Mouse (Mus musculus) embryonic facial prominence, embryonic 15.5 days (tissue): ENCODE data around the gene Zmynd10. TPM values are rescaled to one million over a fixed set of nuclear protein-coding genes. Genes with fewer than 3 reads are reported as not detected.
"Not testable (repeated sequence)": the region's sequence is repeated elsewhere in the genome, so short reads cannot be mapped to it uniquely, and the experiment has no call there.

Source experiments
- ATAC-seq: fragments of 200-750 bp; cut with Nextera tagmentation; 2 replicates; pipeline ENCODE4 v1.8.0; 2017; ENCODE audit warnings: low read depth, moderate TSS enrichment; ENCODE audit not compliant: insufficient number of reproducible peaks, low FRiP score, low TSS enrichment
- H3K27ac ChIP-seq: fragments of 300-500 bp; sonication (generic); replicated peaks from 2 replicates; pipeline ENCODE4 v1.5.1; 2015; ENCODE audit warnings: mild to moderate bottlenecking, inconsistent platforms
- H3K27me3 ChIP-seq: fragments of 300-500 bp; sonication (generic); 2 replicates; pipeline ENCODE4 v1.6.1; 2015; ENCODE audit warnings: inconsistent platforms
- H3K36me3 ChIP-seq: fragments of 300-500 bp; sonication (generic); 2 replicates; pipeline ENCODE4 v1.6.1; 2015; ENCODE audit warnings: mild to moderate bottlenecking, inconsistent platforms
- H3K4me1 ChIP-seq: fragments of 300-500 bp; sonication (generic); 2 replicates; pipeline ENCODE4 v1.6.1; 2015; ENCODE audit warnings: inconsistent platforms
- H3K4me2 ChIP-seq: fragments of 300-500 bp; sonication (generic); replicated peaks from 2 replicates; pipeline ENCODE4 v1.6.1; 2015; ENCODE audit warnings: mild to moderate bottlenecking, inconsistent platforms
- H3K4me3 ChIP-seq: fragments of 300-500 bp; sonication (generic); replicated peaks from 2 replicates; pipeline ENCODE4 v1.5.1; 2015; ENCODE audit warnings: mild to moderate bottlenecking, inconsistent platforms
- H3K9ac ChIP-seq: fragments of 300-500 bp; sonication (generic); 2 replicates; pipeline ENCODE4 v1.6.1; 2015; ENCODE audit warnings: inconsistent platforms
- H3K9me3 ChIP-seq: fragments of 300-500 bp; sonication (generic); replicated peaks from 2 replicates; pipeline ENCODE4 v1.6.1; 2016; ENCODE audit warnings: inconsistent platforms
- WGBS: fragments of 180-500 bp; shearing (Covaris S2); methylation state at CpG from one replicate; pipeline ENCODE4 v1.1.7; 2015; 5-methylcytosine and 5-hydroxymethylcytosine counted together
- polyA plus RNA-seq: library from polyadenylated mRNA; unstranded; fragments of >200 nt; fragmentation: Nextera tagmentation; extraction: Ambion mirVana; gene quantifications from 2 replicates; pipeline ENCODE4 v1.2.1, GENCODE M21; 2015

Zmynd10 gene
- polyA plus RNA-seq, 1 experiment from 2014 or later: 25.9 TPM

- Histone ChIP-seq H3K4me3 (peak overlapping the region; percentile 83), H3K36me3 (peaks cover 45% of the 10 kb centered on the region), H3K4me1 (peaks cover 51% of the 10 kb centered on the region), H3K9me3 (no peaks in the 10 kb centered on the region), H3K27ac (0 out of 2 replicates have a peak overlapping the region, but pooled peaks have one; percentile 5), H3K27me3 (no peaks in the 10 kb centered on the region), H3K4me2 (peak overlapping the region; percentile 92), H3K9ac (0 out of 2 replicates have a peak overlapping the region, but pooled peaks have one; percentile 71)
- no peak for ATAC-seq
- WGBS: 62% methylated on average over 3 of the region's 3 CpGs
Measured at GRCm38 (mm10) chr9:107556346-107556745, 9.2 kb downstream of the Zmynd10 start.

- peaks cover 55% of the 10 kb centered on the region for H3K36me3 ChIP-seq
Measured at GRCm38 (mm10) chr9:107563029-107563581, 16.0 kb downstream of the Zmynd10 start, which contains the start of gene Tusc2. Tusc2 (plus strand) TSS chr9:107563255.

DNA sequence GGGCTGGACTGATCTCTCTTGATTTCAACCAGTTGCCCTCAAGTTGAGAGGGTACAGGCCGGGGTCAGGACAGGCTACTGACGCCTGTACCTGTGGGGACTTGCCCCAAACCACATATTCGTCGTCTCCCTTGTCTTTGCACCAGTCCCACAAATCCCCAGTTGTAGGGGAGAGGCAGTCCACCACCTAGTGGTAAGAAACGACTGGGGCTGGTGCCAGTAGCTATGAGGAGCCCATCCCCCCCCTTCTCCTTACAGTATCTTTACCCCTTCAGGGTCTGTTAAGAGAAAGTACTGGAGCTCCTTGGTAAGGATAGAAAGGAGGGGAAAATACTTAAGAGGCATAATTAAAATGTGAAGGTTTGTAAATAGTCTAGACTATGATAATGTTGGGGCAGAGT, 18.5 kb downstream of the Zmynd10 start:
- WGBS: 35% methylated on average over 5 of the region's 5 CpGs
- ATAC-seq, H3K4me3 ChIP-seq, H3K4me2 ChIP-seq, H3K9ac ChIP-seq, H3K27me3 ChIP-seq, H3K9me3 ChIP-seq: not testable (repeated sequence)
- Histone ChIP-seq H3K4me1 (peaks cover 51% of the 10 kb centered on the region), H3K27ac (peak overlapping the region; percentile 31; the same call in 1 of the 2 replicates), H3K36me3 (peaks cover 31% of the 10 kb centered on the region)

More at GRCm38 (mm10) chr9:107563029-107563581, 16.0 kb downstream of the Zmynd10 start, which contains the start of gene Tusc2:
- Histone ChIP-seq H3K9ac (peak within 1 kb of the TSS; percentile 75), H3K4me1 (peaks cover 40% of the 10 kb centered on the region), H3K4me3 (peak within 1 kb of the TSS; percentile 92), H3K27me3 (no peaks in the 10 kb centered on the region), H3K4me2 (peak within 1 kb of the TSS; percentile 82), H3K27ac (peak within 1 kb of the TSS; percentile 79), H3K9me3 (no peaks in the 10 kb centered on the region)
- ATAC-seq: peak; percentile 91
- WGBS: 1% methylated on average over 46 of the region's 46 CpGs

DNA sequence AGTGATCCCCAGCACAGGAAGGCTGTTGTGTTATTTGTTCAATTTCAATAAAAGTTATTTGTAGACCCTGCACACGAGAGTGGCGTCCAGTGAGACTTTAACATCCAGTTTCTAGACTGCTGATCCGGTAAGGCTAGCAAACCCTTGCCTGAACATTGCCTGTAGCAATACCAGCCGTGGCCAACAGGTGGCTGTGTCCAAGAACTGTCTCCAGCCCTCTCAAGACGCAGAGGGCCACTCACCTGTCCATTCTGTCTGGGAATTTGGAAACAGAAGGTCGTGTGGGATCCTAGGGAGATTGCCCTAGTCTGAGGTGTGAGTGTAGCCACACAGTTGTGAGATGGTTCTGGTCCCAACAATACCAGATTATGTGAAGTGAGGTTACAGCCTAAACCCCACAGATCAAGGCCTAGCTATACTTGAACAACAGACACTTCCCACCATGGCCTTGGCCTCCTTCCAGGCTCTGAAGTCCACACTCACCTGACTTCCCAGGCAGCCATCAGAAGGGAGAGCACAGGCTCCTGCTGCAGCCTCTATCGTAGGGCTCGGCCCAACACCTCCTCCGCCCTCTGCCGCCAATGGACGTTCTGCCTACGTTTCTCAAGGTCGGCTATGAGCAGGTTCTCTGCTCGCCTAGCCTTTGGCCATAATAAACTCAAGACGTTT, 19.1 kb downstream of the Zmynd10 start:
- H3K4me1 ChIP-seq: peaks cover 57% of the 10 kb centered on the region
- no peak for ATAC-seq
- peak overlapping the region; percentile 59; the same call in 1 of the 2 replicates for H3K27ac ChIP-seq
- no peak overlapping the region for H3K4me3 ChIP-seq
- no peaks in the 10 kb centered on the region for H3K27me3 ChIP-seq
- no peaks in the 10 kb centered on the region for H3K9me3 ChIP-seq
- 55% methylated on average over 15 of the region's 15 CpGs for WGBS
- H3K4me2 ChIP-seq: no peak overlapping the region; the same call in 1 of the 2 replicates
- H3K9ac ChIP-seq: no peak overlapping the region
- peaks cover 31% of the 10 kb centered on the region for H3K36me3 ChIP-seq

GRCm38 (mm10) chr9:107566855-107567254, 19.8 kb downstream of the Zmynd10 start:
- H3K4me3 ChIP-seq: no peak overlapping the region
- peaks cover 64% of the 10 kb centered on the region for H3K4me1 ChIP-seq

DNA sequence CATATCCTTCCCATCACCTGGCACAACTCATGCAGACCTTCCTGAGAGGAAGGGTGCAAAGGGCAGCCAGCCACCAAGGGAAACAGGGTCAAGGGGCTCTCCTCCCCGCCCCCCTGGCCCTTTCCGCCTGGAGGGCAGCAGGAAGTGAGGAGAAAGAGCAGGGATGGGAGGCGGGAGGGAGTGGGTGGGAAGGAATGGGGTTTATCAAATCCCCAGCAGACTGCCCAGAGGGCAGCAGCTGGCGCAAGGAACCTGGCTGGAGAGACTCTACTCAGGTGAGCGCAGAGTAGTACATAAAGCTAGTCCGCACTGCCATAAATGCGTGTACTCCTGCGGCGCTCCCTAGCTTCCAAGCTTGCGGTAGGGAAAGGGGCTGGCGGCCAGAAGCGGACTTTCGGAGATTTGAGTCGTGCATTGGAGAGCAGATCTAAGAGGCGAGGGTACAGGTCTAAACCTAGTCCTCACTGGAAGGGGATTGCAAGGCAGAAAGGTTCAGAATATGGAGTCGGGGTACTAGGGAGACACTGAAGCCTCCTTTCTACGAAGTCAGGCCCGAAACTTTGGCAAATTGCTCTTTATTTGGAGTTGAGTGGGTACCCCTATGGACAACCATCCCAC, 20.7 kb downstream of the Zmynd10 start, which contains the start of gene Hyal2:
Hyal2 (plus strand) TSS at position 244 of the 618 bp plus-strand sequence.
- Histone ChIP-seq H3K27ac (peak within 1 kb of the TSS; percentile 92), H3K4me1 (peaks cover 67% of the 10 kb centered on the region), H3K4me3 (peak within 1 kb of the TSS; percentile 88), H3K36me3 (peaks cover 35% of the 10 kb centered on the region), H3K4me2 (peak within 1 kb of the TSS; percentile 61), H3K27me3 (no peaks in the 10 kb centered on the region), H3K9me3 (no peaks in the 10 kb centered on the region), H3K9ac (peak within 1 kb of the TSS; percentile 70)
- 10% methylated on average over 18 of the region's 18 CpGs for WGBS
- ATAC-seq: no peak

More at GRCm38 (mm10) chr9:107566855-107567254, 19.8 kb downstream of the Zmynd10 start:
- no peak for ATAC-seq
- WGBS: 65% methylated on average over 3 of the region's 3 CpGs
- Histone ChIP-seq H3K9me3 (no peaks in the 10 kb centered on the region), H3K9ac (no peak overlapping the region), H3K4me2 (peak overlapping the region; percentile 61; the same call in 1 of the 2 replicates), H3K36me3 (peaks cover 31% of the 10 kb centered on the region), H3K27ac (0 out of 2 replicates have a peak overlapping the region, but pooled peaks have one; percentile 59), H3K27me3 (no peaks in the 10 kb centered on the region)

DNA sequence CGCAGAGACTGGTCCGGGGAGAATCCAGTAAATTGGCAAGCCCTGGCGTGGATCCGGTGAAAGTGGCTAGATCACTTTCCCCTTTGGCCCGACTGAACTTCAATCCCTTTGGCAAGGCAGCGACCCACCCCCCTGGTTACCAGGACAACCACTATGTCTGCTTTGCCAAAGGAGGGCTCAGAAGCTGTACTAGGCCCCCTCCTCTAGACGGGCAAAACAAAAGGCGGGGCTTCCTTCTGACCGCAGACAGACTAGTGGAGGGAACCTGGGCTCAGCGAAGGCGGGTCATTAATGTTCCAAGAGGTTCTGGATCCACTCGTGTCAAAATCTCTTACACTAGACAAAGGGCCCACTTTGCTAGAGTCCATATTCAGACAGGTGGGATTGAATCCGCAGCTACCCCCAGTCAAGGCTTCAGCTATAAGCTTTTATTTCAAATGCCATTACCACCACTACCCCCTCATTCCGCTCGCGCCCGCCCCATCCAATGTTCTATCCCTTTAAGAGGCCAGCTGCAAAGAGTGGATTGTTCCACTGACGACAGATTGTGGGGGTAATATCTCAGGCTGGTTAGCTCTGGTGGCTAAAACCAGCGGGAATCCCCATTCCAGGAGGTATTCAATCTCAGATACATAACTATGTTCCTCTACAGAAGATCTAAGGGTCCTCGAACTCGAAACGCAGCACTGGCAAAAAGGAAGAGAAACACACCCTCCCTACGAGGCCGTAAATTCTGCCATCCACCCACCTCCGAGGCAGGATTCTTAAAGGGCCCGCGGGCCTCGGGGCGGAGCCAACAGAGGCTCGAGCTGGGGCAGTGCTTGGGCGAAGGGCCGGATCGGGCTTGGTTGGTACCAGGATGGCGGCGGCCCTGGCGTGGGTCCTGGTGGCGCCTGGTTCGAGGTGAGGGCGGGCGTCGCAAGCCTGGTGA, 21.5 kb downstream of the Zmynd10 start:
- H3K9me3 ChIP-seq: no peaks in the 10 kb centered on the region
- peak overlapping the region; percentile 70 for H3K9ac ChIP-seq
- H3K27me3 ChIP-seq: no peaks in the 10 kb centered on the region
- peak overlapping the region; percentile 61 for H3K4me2 ChIP-seq
- peaks cover 60% of the 10 kb centered on the region for H3K4me1 ChIP-seq
- under 1% methylated on average over 41 of the region's 41 CpGs for WGBS
- H3K4me3 ChIP-seq: peak overlapping the region; percentile 88
- H3K36me3 ChIP-seq: peaks cover 42% of the 10 kb centered on the region
- H3K27ac ChIP-seq: peak overlapping the region; percentile 92
- ATAC-seq: peak; percentile 86

- H3K36me3 ChIP-seq: peaks cover 46% of the 10 kb centered on the region
- WGBS: under 1% methylated on average over 23 of the region's 23 CpGs
Measured at GRCm38 (mm10) chr9:107569270-107569669, 22.2 kb downstream of the Zmynd10 start.

GRCm38 (mm10) chr9:107570016-107570415, 22.9 kb downstream of the Zmynd10 start:
- peaks cover 48% of the 10 kb centered on the region for H3K36me3 ChIP-seq
- ATAC-seq: no peak
- no peaks in the 10 kb centered on the region for H3K9me3 ChIP-seq
- no peaks in the 10 kb centered on the region for H3K27me3 ChIP-seq
- peak overlapping the region; percentile 88 for H3K4me3 ChIP-seq
- peak overlapping the region; percentile 61 for H3K4me2 ChIP-seq
- peak overlapping the region; percentile 70 for H3K9ac ChIP-seq
- H3K27ac ChIP-seq: peak overlapping the region; percentile 92
- H3K4me1 ChIP-seq: peaks cover 48% of the 10 kb centered on the region
- 23% methylated on average over 13 of the region's 13 CpGs for WGBS

More at GRCm38 (mm10) chr9:107569270-107569669, 22.2 kb downstream of the Zmynd10 start:
- Histone ChIP-seq H3K4me2 (peak overlapping the region; percentile 61), H3K27ac (peak overlapping the region; percentile 92), H3K9ac (peak overlapping the region; percentile 70), H3K9me3 (no peaks in the 10 kb centered on the region), H3K4me1 (peaks cover 54% of the 10 kb centered on the region), H3K4me3 (peak overlapping the region; percentile 88), H3K27me3 (no peaks in the 10 kb centered on the region)
- peak; percentile 3; the same call in 1 of the 2 replicates for ATAC-seq

GRCm38 (mm10) chr9:107570845-107571244, 23.7 kb downstream of the Zmynd10 start:
- no peak overlapping the region for H3K9ac ChIP-seq
- peak overlapping the region; percentile 61 for H3K4me2 ChIP-seq
- 88% methylated on average over 21 of the region's 21 CpGs for WGBS
- H3K4me1 ChIP-seq: peaks cover 51% of the 10 kb centered on the region
- H3K36me3 ChIP-seq: peaks cover 42% of the 10 kb centered on the region
- H3K27ac ChIP-seq: no peak overlapping the region
- no peaks in the 10 kb centered on the region for H3K9me3 ChIP-seq
- H3K27me3 ChIP-seq: no peaks in the 10 kb centered on the region
- no peak for ATAC-seq
- peak overlapping the region; percentile 88 for H3K4me3 ChIP-seq
